Mouse (Mus musculus): Measurements from ENCODE around the gene 4933427I04Rik.

GRCm38 (mm10) chr4:123810475-123811295 lies 48.8 kb upstream of the 4933427I04Rik start:
- TF ChIP-seq CTCF (IDR thresholded peaks at IDR 0.05; ENCODE audit: control insufficient read depth, insufficient read depth, insufficient replicate concordance, low read depth, low read length) (no peak), POLR2A (IDR thresholded peaks at IDR 0.05; ENCODE audit: control insufficient read depth, low read depth, low read length) (no peak)
